In the genomic region with DNA sequence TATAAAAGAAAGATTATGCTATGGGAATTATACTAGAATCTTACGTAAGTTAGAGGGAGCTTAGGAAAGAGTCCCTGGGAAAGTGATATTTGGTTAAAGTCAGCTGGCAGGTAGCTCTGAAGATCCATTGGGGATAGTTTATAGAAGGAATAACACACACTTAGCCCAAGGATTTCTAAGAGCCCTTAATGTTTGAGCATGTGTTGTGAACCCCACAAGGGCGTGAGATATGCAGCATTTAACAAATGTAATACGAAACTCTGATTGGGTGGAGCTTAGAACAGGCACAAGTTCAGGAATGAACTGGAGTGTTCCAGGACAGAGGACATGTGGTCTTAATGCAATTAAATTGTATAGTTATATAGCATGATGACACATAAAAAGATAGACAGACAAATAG, we compare ENCODE assay signal across 15 mouse cellular contexts.
"Had no signal": no experiment of that assay in that cellular context is flagged by ENCODE, and none has a peak within 500 bp of the region (broad histone marks: within the 10 kb centered on the region; RNA-seq: fewer than 3 reads in every experiment).

No protein-coding gene starts in this region.

- H3K36me3 ChIP-seq: neural tube, embryonic 13.5 days; neural tube, embryonic 15.5 days; stomach, embryonic 15.5 days had no signal

- H3K9me3 ChIP-seq: neural tube, embryonic 13.5 days; neural tube, embryonic 15.5 days; stomach, embryonic 15.5 days had no signal

- H3K27me3 ChIP-seq: neural tube, embryonic 13.5 days; neural tube, embryonic 15.5 days; stomach, embryonic 15.5 days had no signal

- H3K4me1 ChIP-seq: neural tube, embryonic 15.5 days; stomach, embryonic 15.5 days had no signal

- DNase-seq: retina, postnatal 1 day; right cerebral cortex, adult 18-20 months; right cerebral cortex, postnatal 14 days; right cerebral cortex, postnatal 25 days; right cerebral cortex, postnatal 4 days; spleen, adult 18-20 months; thymus, adult 18-20 months; thymus, adult 2 months; thymus, postnatal 25 days; thymus, postnatal 36 days; thymus, postnatal 4 days had no signal

- H3K9ac ChIP-seq: neural tube, embryonic 13.5 days; neural tube, embryonic 15.5 days; stomach, embryonic 15.5 days had no signal

- H3K4me2 ChIP-seq: neural tube, embryonic 13.5 days; neural tube, embryonic 15.5 days; stomach, embryonic 15.5 days had no signal

- H3K27ac ChIP-seq: neural tube, embryonic 13.5 days; neural tube, embryonic 15.5 days; stomach, embryonic 15.5 days; stomach, postnatal 0 days had no signal

- H3K4me3 ChIP-seq: neural tube, embryonic 13.5 days; neural tube, embryonic 15.5 days; stomach, embryonic 15.5 days had no signal
